Mouse (Mus musculus): ENCODE measurements around the gene Itpr2. TPM values are rescaled to one million over a fixed set of nuclear protein-coding genes. Genes with fewer than 3 reads are reported as not detected.

The Itpr2 gene
- polyA plus RNA-seq, 1 experiment = 6.6 TPM

GRCm38 (mm10) chr6:146521456-146522245 lies 19.6 kb upstream of the Itpr2 start:
- 82% methylated on average over 5 of the region's 5 CpGs for WGBS
- H3K27me3 ChIP-seq (ENCODE audit: control insufficient read depth, insufficient read depth, low read length) = no peaks in the 10 kb centered on the region
- H3K4me3 ChIP-seq (replicated peaks; ENCODE audit: insufficient read depth, low read depth, low read length) = no peak overlapping the region
- no peak for DNase-seq
- no peaks in the 10 kb centered on the region for H3K4me1 ChIP-seq (ENCODE audit: control insufficient read depth, insufficient read depth, low read length)
- no peak overlapping the region for H3K27ac ChIP-seq (ENCODE audit: insufficient read depth, low read length)
- TF ChIP-seq CTCF (IDR thresholded peaks at IDR 0.05; ENCODE audit: borderline replicate concordance, insufficient read depth, low read depth, low read length) (no peak), POLR2A (IDR thresholded peaks at IDR 0.05; ENCODE audit: borderline replicate concordance, insufficient read depth, low read length) (no peak)

DNA sequence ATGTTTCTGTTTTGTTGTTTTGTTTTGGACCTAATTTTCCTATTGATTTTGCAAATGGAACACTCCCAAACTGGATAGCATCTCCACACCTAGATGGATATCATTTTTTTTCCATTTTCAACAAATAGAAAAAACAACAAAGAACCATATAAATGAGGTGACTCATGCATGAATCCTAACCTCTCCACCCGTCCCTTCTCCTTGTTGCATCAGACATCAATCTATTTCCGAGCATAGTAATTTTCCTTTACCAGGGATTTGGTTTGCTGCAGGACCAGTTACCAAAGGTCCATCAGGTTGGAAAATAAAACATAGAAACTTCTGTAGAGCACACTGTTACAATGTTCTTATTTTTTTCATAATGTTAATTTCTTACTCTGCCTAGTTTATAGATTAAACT lies 17.0 kb upstream of the Itpr2 start:
- no peak for TF ChIP-seq POLR2A (IDR thresholded peaks at IDR 0.05; ENCODE audit: borderline replicate concordance, insufficient read depth, low read length)
- TF ChIP-seq CTCF (IDR thresholded peaks at IDR 0.05; ENCODE audit: borderline replicate concordance, insufficient read depth, low read depth, low read length) = no peak
- Histone ChIP-seq H3K4me1 (ENCODE audit: control insufficient read depth, insufficient read depth, low read length) (no peaks in the 10 kb centered on the region), H3K27me3 (ENCODE audit: control insufficient read depth, insufficient read depth, low read length) (no peaks in the 10 kb centered on the region), H3K27ac (ENCODE audit: insufficient read depth, low read length) (no peak overlapping the region), H3K4me3 (replicated peaks; ENCODE audit: insufficient read depth, low read depth, low read length) (no peak overlapping the region)
- no peak for DNase-seq
- WGBS = 78% methylated on average over 2 of the region's 2 CpGs

DNA sequence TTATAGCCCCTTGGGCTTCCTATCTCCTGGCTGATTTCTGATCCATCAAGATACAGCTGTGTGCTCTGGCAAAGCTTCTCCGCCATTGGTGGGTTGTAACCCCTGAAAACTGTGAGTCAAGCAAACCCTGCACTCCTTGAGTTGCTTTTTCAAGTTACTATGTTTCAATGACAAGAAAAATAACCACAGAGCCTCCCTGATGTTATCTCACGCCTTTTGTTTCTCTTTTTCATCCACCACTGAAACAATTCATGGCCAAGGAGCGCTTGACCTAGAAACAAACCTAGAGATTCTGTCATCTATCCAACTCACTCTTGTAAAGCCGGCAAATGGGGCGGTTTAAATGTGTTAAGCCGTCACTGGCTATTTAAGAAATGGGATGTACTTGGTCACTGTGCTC lies 13.9 kb upstream of the Itpr2 start:
- no peaks in the 10 kb centered on the region for H3K4me1 ChIP-seq (ENCODE audit: control insufficient read depth, insufficient read depth, low read length)
- TF ChIP-seq CTCF (IDR thresholded peaks at IDR 0.05; ENCODE audit: borderline replicate concordance, insufficient read depth, low read depth, low read length) (no peak), POLR2A (IDR thresholded peaks at IDR 0.05; ENCODE audit: borderline replicate concordance, insufficient read depth, low read length) (no peak)
- WGBS = 71% methylated on average over 6 of the region's 6 CpGs
- DNase-seq = no peak
- H3K27me3 ChIP-seq (ENCODE audit: control insufficient read depth, insufficient read depth, low read length) = no peaks in the 10 kb centered on the region
- H3K27ac ChIP-seq (ENCODE audit: insufficient read depth, low read length) = no peak overlapping the region
- H3K4me3 ChIP-seq (replicated peaks; ENCODE audit: insufficient read depth, low read depth, low read length) = no peak overlapping the region

DNA sequence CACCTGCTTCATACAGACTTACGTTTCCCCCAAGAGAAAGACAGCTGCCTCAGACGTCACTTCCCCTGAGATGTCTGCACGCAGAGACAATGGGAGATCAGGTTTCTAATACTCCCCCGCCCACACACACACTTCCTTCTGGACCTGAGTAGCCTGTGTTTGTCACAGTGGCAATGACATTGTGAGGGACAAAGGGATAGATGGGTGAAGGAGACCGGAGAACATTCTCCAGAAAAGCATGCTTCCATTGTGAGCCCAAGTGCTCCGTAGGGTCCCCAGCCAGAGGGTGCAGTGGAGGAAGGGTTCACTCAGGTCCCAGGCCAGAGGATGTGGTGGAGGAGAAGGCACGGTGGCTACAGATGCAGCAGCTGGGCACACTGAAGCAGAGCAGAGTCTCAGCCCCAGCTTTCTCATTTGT lies 12.5 kb upstream of the Itpr2 start:
- Histone ChIP-seq H3K4me3 (replicated peaks; ENCODE audit: insufficient read depth, low read depth, low read length) (no peak overlapping the region), H3K27me3 (ENCODE audit: control insufficient read depth, insufficient read depth, low read length) (no peaks in the 10 kb centered on the region), H3K27ac (ENCODE audit: insufficient read depth, low read length) (no peak overlapping the region), H3K4me1 (ENCODE audit: control insufficient read depth, insufficient read depth, low read length) (no peaks in the 10 kb centered on the region)
- TF ChIP-seq CTCF (IDR thresholded peaks at IDR 0.05; ENCODE audit: borderline replicate concordance, insufficient read depth, low read depth, low read length) (no peak), POLR2A (IDR thresholded peaks at IDR 0.05; ENCODE audit: borderline replicate concordance, insufficient read depth, low read length) (no peak)
- no peak for DNase-seq
- WGBS = 60% methylated on average over 7 of the region's 7 CpGs

DNA sequence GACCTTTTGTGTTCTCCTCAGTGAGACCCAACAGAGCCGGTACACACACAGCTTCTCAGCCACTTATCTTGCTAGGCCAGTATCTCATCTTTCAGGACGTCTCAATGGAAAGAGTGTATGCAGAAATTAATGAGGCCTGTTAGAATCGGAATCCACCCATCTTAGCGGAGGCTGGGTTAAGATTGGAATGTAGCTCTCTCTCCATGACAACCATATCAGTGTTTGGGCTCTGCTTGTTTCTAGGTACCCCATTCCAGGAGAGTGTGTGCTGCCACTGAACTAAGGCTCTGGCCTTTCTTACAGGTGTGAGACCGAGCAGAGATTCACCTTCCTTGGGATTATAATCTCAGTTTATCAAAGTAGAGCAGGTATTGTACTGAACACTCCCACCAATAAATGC lies 11.9 kb upstream of the Itpr2 start:
- Histone ChIP-seq H3K4me1 (ENCODE audit: control insufficient read depth, insufficient read depth, low read length) (no peaks in the 10 kb centered on the region), H3K27ac (ENCODE audit: insufficient read depth, low read length) (no peak overlapping the region), H3K27me3 (ENCODE audit: control insufficient read depth, insufficient read depth, low read length) (no peaks in the 10 kb centered on the region), H3K4me3 (replicated peaks; ENCODE audit: insufficient read depth, low read depth, low read length) (no peak overlapping the region)
- no peak for DNase-seq
- WGBS = 73% methylated on average over 5 of the region's 5 CpGs
- TF ChIP-seq POLR2A (IDR thresholded peaks at IDR 0.05; ENCODE audit: borderline replicate concordance, insufficient read depth, low read length) (no peak), CTCF (IDR thresholded peaks at IDR 0.05; ENCODE audit: borderline replicate concordance, insufficient read depth, low read depth, low read length) (no peak)

GRCm38 (mm10) chr6:146513384-146513783 lies 11.4 kb upstream of the Itpr2 start:
- H3K27me3 ChIP-seq (ENCODE audit: control insufficient read depth, insufficient read depth, low read length) = no peaks in the 10 kb centered on the region
- WGBS = 63% methylated on average over 8 of the region's 8 CpGs
- DNase-seq = no peak
- no peaks in the 10 kb centered on the region for H3K4me1 ChIP-seq (ENCODE audit: control insufficient read depth, insufficient read depth, low read length)
- TF ChIP-seq POLR2A (IDR thresholded peaks at IDR 0.05; ENCODE audit: borderline replicate concordance, insufficient read depth, low read length) (no peak), CTCF (IDR thresholded peaks at IDR 0.05; ENCODE audit: borderline replicate concordance, insufficient read depth, low read depth, low read length) (no peak)
- no peak overlapping the region for H3K27ac ChIP-seq (ENCODE audit: insufficient read depth, low read length)
- no peak overlapping the region for H3K4me3 ChIP-seq (replicated peaks; ENCODE audit: insufficient read depth, low read depth, low read length)

- no peaks in the 10 kb centered on the region for H3K27me3 ChIP-seq (ENCODE audit: control insufficient read depth, insufficient read depth, low read length)
- H3K27ac ChIP-seq (ENCODE audit: insufficient read depth, low read length) = no peak overlapping the region
- no peak for DNase-seq
- H3K4me3 ChIP-seq (replicated peaks; ENCODE audit: insufficient read depth, low read depth, low read length) = no peak overlapping the region
- no peak for TF ChIP-seq CTCF (IDR thresholded peaks at IDR 0.05; ENCODE audit: borderline replicate concordance, insufficient read depth, low read depth, low read length)
- TF ChIP-seq POLR2A (IDR thresholded peaks at IDR 0.05; ENCODE audit: borderline replicate concordance, insufficient read depth, low read length) = no peak
- no peaks in the 10 kb centered on the region for H3K4me1 ChIP-seq (ENCODE audit: control insufficient read depth, insufficient read depth, low read length)
- 77% methylated on average over 8 of the region's 8 CpGs for WGBS
Measured at GRCm38 (mm10) chr6:146511511-146511910, 9.5 kb upstream of the Itpr2 start.

GRCm38 (mm10) chr6:146509891-146510290 lies 7.9 kb upstream of the Itpr2 start:
- no peaks in the 10 kb centered on the region; the same call in 1 of the 2 replicates for H3K4me1 ChIP-seq (ENCODE audit: control insufficient read depth, insufficient read depth, low read length)
- TF ChIP-seq POLR2A (IDR thresholded peaks at IDR 0.05; ENCODE audit: borderline replicate concordance, insufficient read depth, low read length) (no peak), CTCF (IDR thresholded peaks at IDR 0.05; ENCODE audit: borderline replicate concordance, insufficient read depth, low read depth, low read length) (no peak)
- 89% methylated on average over 2 of the region's 2 CpGs for WGBS
- no peak for DNase-seq
- H3K27me3 ChIP-seq (ENCODE audit: control insufficient read depth, insufficient read depth, low read length) = no peaks in the 10 kb centered on the region
- H3K4me3 ChIP-seq (replicated peaks; ENCODE audit: insufficient read depth, low read depth, low read length) = no peak overlapping the region
- H3K27ac ChIP-seq (ENCODE audit: insufficient read depth, low read length) = no peak overlapping the region

Data from cerebellum, adult 2 months (tissue).